36 mouse cellular contexts compared by ENCODE assay signal in the genomic region with DNA sequence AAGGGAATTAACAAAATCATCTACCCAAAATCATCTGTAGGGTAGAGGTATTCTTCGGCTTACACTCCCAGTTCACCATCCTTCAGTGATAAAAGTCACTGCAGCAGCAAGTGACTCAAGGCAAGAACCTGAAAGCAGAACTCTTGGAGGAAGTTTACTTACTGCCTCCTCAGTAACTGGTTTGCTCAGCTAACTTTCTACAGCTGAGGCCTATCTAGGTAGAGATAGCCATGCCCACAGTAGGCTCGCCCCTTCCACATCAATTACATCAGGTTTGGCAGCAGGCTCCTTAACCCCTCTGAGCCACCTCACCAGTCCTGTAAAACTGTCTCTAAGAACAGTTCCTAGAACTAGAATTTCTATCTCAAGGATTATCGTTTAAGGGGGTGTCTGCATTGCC.
"Had no signal": no experiment of that assay in that cellular context is flagged by ENCODE, and none has a peak within 500 bp of the region (broad histone marks: within the 10 kb centered on the region; RNA-seq: fewer than 3 reads in every experiment).

No protein-coding gene starts in this region.

- H3K9ac ChIP-seq: heart, embryonic 12.5 days; heart, embryonic 13.5 days; heart, embryonic 15.5 days; hindbrain, embryonic 12.5 days; hindbrain, embryonic 13.5 days; hindbrain, embryonic 14.5 days; hindbrain, embryonic 15.5 days; intestine, embryonic 15.5 days; kidney, embryonic 15.5 days had no signal

- H3K4me1 ChIP-seq: heart, embryonic 10.5 days; heart, embryonic 12.5 days; heart, embryonic 13.5 days; heart, embryonic 15.5 days; hindbrain, embryonic 10.5 days; hindbrain, embryonic 12.5 days; hindbrain, embryonic 13.5 days; hindbrain, embryonic 15.5 days; intestine, embryonic 15.5 days had no signal

- H3K9me3 ChIP-seq: heart, embryonic 10.5 days; heart, embryonic 12.5 days; heart, embryonic 13.5 days; heart, embryonic 15.5 days; hindbrain, embryonic 10.5 days; hindbrain, embryonic 12.5 days; hindbrain, embryonic 13.5 days; hindbrain, embryonic 15.5 days; intestine, embryonic 15.5 days; kidney, embryonic 15.5 days had no signal

- H3K27me3 ChIP-seq: heart, embryonic 12.5 days; heart, embryonic 13.5 days; heart, embryonic 15.5 days; hindbrain, embryonic 12.5 days; hindbrain, embryonic 13.5 days; hindbrain, embryonic 15.5 days; intestine, embryonic 15.5 days; kidney, embryonic 15.5 days had no signal

- ATAC-seq: hindbrain, embryonic 16.5 days; hindbrain, postnatal 0 days; inflammation-experienced regulatory T-cells, adult 6 months; intestine, embryonic 15.5 days; intestine, embryonic 16.5 days; intestine, postnatal 0 days had no signal

- H3K4me3 ChIP-seq: heart, embryonic 10.5 days; heart, embryonic 12.5 days; heart, embryonic 13.5 days; heart, embryonic 15.5 days; hindbrain, embryonic 10.5 days; hindbrain, embryonic 12.5 days; hindbrain, embryonic 13.5 days; hindbrain, embryonic 15.5 days; intestine, embryonic 15.5 days; kidney, embryonic 15.5 days; layer of hippocampus, adult 2 months; left cerebral cortex, adult 2 months had no signal

- H3K27ac ChIP-seq: heart, embryonic 10.5 days; heart, embryonic 13.5 days; heart, embryonic 15.5 days; hindbrain, embryonic 10.5 days; hindbrain, embryonic 12.5 days; hindbrain, embryonic 13.5 days; hindbrain, embryonic 14.5 days; hindbrain, embryonic 15.5 days; hindbrain, postnatal 0 days; intestine, embryonic 15.5 days; kidney, embryonic 15.5 days; kidney, postnatal 0 days; layer of hippocampus, adult 2 months; left cerebral cortex, adult 2 months had no signal

- H3K4me2 ChIP-seq: heart, embryonic 11.5 days; heart, embryonic 12.5 days; heart, embryonic 13.5 days; heart, embryonic 15.5 days; hindbrain, embryonic 12.5 days; hindbrain, embryonic 13.5 days; hindbrain, embryonic 14.5 days; hindbrain, embryonic 15.5 days; intestine, embryonic 15.5 days; kidney, embryonic 15.5 days had no signal

- H3K36me3 ChIP-seq: heart, embryonic 10.5 days; heart, embryonic 12.5 days; heart, embryonic 13.5 days; heart, embryonic 15.5 days; hindbrain, embryonic 10.5 days; hindbrain, embryonic 12.5 days; hindbrain, embryonic 13.5 days; hindbrain, embryonic 15.5 days; intestine, embryonic 15.5 days; kidney, embryonic 15.5 days had no signal

- DNase-seq: heart, postnatal 10 days; heart, postnatal 14 days; heart, postnatal 36 days; heart, postnatal 4 days; kidney, adult 11 months; kidney, adult 18-20 months; kidney, adult 2 months; kidney, adult 8-10 months; kidney, adult 9 months; kidney, postnatal 10 days; kidney, postnatal 14 days; kidney, postnatal 25 days; kidney, postnatal 36 days; kidney, postnatal 4 days; layer of hippocampus, adult 9-11 months; layer of hippocampus, postnatal 36 days had no signal
